Mouse (Mus musculus) bone marrow macrophage, adult 2 months (primary cell): ENCODE measurements around the gene S100a7a. TPM values are rescaled to one million over a fixed set of nuclear protein-coding genes. Genes with fewer than 3 reads are reported as not detected.

Source experiments
- H3K27ac ChIP-seq: 2 replicates; pipeline ENCODE4 v1.5.1; 2012; ENCODE audit warnings: low read depth, low read length; ENCODE audit not compliant: insufficient read depth
- H3K4me1 ChIP-seq: 2 replicates; pipeline ENCODE4 v1.6.1; 2012; ENCODE audit warnings: low read length; ENCODE audit not compliant: control insufficient read depth, insufficient read depth
- H3K4me3 ChIP-seq: 2 replicates; pipeline ENCODE4 v1.5.1; 2012; ENCODE audit warnings: mild to moderate bottlenecking, low read length, moderate library complexity; ENCODE audit not compliant: insufficient read depth
- CTCF ChIP-seq: IDR thresholded peaks from 2 replicates; pipeline ENCODE4 v1.5.1; 2012; ENCODE audit warnings: low read depth, mild to moderate bottlenecking, low read length, moderate library complexity
- POLR2A ChIP-seq: IDR thresholded peaks from 2 replicates; pipeline ENCODE4 v1.6.1; 2012; ENCODE audit warnings: mild to moderate bottlenecking, low read depth, low read length, borderline replicate concordance
- polyA plus RNA-seq: library from polyadenylated mRNA; stranded (reverse); fragments of >200 nt; gene quantifications from 2 replicates; pipeline ENCODE4 v1.2.4, GENCODE M21; 2012; ENCODE audit not compliant: missing spikeins, insufficient read depth, insufficient read length

The S100a7a gene
- polyA plus RNA-seq, 1 experiment: not detected

- Histone ChIP-seq H3K4me1 (peaks cover 43% of the 10 kb centered on the region), H3K4me3 (peak within 1 kb of the TSS; percentile 60), H3K27ac (peak within 1 kb of the TSS; percentile 36)
- TF ChIP-seq CTCF (peak; percentile 43), POLR2A (no peak)
Measured at GRCm38 (mm10) chr3:90612728-90613291, 41.0 kb upstream of the S100a7a start, which contains the start of gene S100a6. S100a6 (plus strand) TSS chr3:90612882.

GRCm38 (mm10) chr3:90613461-90614147 lies 40.2 kb upstream of the S100a7a start:
- TF ChIP-seq POLR2A: no peak
- peak overlapping the region; percentile 36 for H3K27ac ChIP-seq
- peak overlapping the region; percentile 60 for H3K4me3 ChIP-seq
- peaks cover 36% of the 10 kb centered on the region for H3K4me1 ChIP-seq

DNA sequence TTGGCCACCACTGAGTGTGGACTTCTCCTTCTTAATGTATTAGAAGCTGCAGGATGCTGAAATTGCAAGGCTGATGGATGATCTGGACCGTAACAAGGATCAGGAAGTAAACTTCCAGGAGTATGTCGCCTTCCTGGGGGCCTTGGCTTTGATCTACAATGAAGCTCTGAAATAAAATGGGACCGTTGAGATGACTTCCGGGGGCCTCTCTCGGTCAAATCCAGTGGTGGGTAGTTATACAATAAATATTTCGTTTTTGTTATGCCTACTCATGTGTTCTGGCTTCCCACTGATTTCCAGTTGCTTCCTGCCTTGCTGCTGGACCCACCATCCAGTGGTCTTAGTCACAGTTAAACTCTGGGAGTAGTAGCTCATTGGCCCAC lies 39.7 kb upstream of the S100a7a start:
- Histone ChIP-seq H3K27ac (no peak overlapping the region), H3K4me1 (peaks cover 32% of the 10 kb centered on the region), H3K4me3 (peak overlapping the region; percentile 60)
- TF ChIP-seq CTCF: no peak
- TF ChIP-seq POLR2A: no peak

GRCm38 (mm10) chr3:90614611-90615251 lies 39.1 kb upstream of the S100a7a start:
- Histone ChIP-seq H3K27ac (no peak overlapping the region), H3K4me3 (peak overlapping the region; percentile 60), H3K4me1 (peaks cover 28% of the 10 kb centered on the region)
- no peak for TF ChIP-seq CTCF
- no peak for TF ChIP-seq POLR2A

- Histone ChIP-seq H3K4me3 (peak overlapping the region; percentile 60; the same call in 1 of the 2 replicates), H3K27ac (no peak overlapping the region), H3K4me1 (peaks cover 28% of the 10 kb centered on the region)
- TF ChIP-seq CTCF: peak; percentile 79
- TF ChIP-seq POLR2A: no peak
Measured at GRCm38 (mm10) chr3:90615415-90615814, 38.4 kb upstream of the S100a7a start.

DNA sequence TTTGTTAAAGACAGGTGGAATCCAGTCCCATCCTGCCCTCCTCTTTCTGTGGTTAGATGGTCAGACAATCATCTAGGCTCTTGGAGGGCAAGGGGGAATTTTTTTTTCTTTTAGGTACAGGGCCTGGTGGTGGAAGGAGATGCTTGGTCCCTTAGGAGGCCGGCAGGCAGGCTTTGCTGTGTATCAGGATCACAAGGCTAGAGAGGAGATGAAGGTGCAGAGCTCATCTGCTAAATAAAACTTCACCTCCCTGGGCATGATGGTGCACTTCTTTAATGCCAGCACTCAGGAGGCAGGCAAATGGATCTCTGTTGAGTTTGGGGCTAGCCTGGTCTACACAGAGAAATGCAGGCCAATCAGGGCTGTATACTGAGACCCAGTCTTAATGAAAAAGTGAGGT lies 37.9 kb upstream of the S100a7a start:
- H3K27ac ChIP-seq: no peak overlapping the region
- H3K4me3 ChIP-seq: no peak overlapping the region

DNA sequence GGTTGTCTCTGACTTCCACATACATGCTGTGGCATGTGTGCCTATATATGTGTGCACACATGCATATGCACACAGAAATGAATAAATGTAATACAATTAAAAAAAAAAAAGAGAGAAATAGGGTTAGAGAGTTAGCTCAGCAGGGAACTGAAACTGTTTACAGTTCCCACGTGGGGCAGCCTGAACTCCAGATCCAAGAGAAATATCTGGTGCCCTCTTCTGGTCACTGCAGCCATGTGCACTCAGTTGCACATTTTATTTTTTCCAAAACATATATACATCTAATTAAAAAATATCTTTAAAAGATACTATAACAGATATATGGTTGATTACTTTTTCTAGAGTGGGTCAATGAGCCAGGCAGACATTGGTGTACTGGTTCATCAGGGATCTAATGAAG lies 36.2 kb upstream of the S100a7a start:
- no peak overlapping the region for H3K27ac ChIP-seq
- H3K4me1 ChIP-seq: peaks cover 19% of the 10 kb centered on the region
- TF ChIP-seq POLR2A: no peak
- TF ChIP-seq CTCF: no peak
- no peak overlapping the region for H3K4me3 ChIP-seq

More for the DNA sequence above, 37.9 kb upstream of the S100a7a start:
- H3K4me1 ChIP-seq: peaks cover 28% of the 10 kb centered on the region
- TF ChIP-seq POLR2A (no peak), CTCF (no peak)

DNA sequence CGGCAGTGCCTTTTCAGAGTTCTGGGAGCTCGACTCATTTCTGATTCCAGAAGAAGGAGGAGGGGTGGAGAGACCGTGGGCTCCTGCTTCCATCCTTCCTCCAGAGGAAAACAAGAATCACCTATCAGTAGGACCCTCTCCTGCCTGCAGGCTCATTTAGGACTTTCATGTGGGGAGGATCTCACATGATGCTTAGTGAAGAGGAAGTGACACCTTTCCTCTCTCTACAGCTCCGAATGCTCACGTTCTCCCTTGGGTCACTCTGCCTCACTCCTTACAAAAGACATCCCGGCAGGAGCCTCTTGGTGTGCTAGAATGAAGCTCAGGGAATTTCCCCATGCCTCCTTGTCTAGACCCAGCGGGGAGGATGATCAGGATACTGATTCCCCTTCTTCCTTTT lies 32.3 kb upstream of the S100a7a start:
- no peak for TF ChIP-seq CTCF
- TF ChIP-seq POLR2A: no peak
- no peak overlapping the region for H3K4me3 ChIP-seq

GRCm38 (mm10) chr3:90623435-90624071 lies 30.3 kb upstream of the S100a7a start:
- TF ChIP-seq POLR2A (no peak), CTCF (no peak)
- no peak overlapping the region for H3K27ac ChIP-seq

More for the DNA sequence above, 32.3 kb upstream of the S100a7a start:
- no peak overlapping the region for H3K27ac ChIP-seq
- peaks cover 2% of the 10 kb centered on the region; the same call in 1 of the 2 replicates for H3K4me1 ChIP-seq

More at GRCm38 (mm10) chr3:90623435-90624071, 30.3 kb upstream of the S100a7a start:
- Histone ChIP-seq H3K4me1 (peaks cover 7% of the 10 kb centered on the region), H3K4me3 (no peak overlapping the region)
